12 mouse cellular contexts compared by ENCODE assay signal in genomic region chr12:89179970-89180666, GRCm38 (mm10).
A peak's percentile ranks its signal among the peaks of the same experiment; 100 is the strongest.
DNase-seq lines count a peak whose midpoint lies in the region; ATAC-seq and TF ChIP-seq lines count a peak whose summit lies in the region.
"Had no signal": no experiment of that assay in that cellular context is flagged by ENCODE, and none has a peak within 500 bp of the region (broad histone marks: within the 10 kb centered on the region; RNA-seq: fewer than 3 reads in every experiment).

No protein-coding gene starts in this region.

- 65% methylated on average over 13 of the region's 13 CpGs for whole genome bisulfite sequencing in forebrain, embryonic 13.5 days
- 56% methylated on average over 13 of the region's 13 CpGs for WGBS in forebrain, postnatal 0 days
- WGBS in hindbrain, embryonic 14.5 days: 26% methylated on average over 13 of the region's 13 CpGs
- WGBS in intestine, embryonic 16.5 days: 40% methylated on average over 13 of the region's 13 CpGs

- intact Hi-C loops in left cerebral cortex, postnatal 36 days (cut with DNase I): no loop called here
- intact Hi-C loops in gastrocnemius, postnatal 36 days (cut with DNase I): no loop called here

- TF ChIP-seq CTCF in forebrain, postnatal 0 days (IDR thresholded peaks at IDR 0.05; ENCODE audit: low read depth): no peak

- no peak for ATAC-seq in forebrain, embryonic 13.5 days
- no peak for ATAC-seq in forebrain, postnatal 0 days
- ATAC-seq in hindbrain, embryonic 14.5 days (ENCODE audit: low FRiP score): peak; percentile 49; the same call in 1 of the 2 replicates
- no peak for ATAC-seq in intestine, embryonic 16.5 days

- H3K27me3 ChIP-seq in forebrain, embryonic 13.5 days: no peaks in the 10 kb centered on the region
- no peaks in the 10 kb centered on the region for H3K27me3 ChIP-seq in forebrain, postnatal 0 days (ENCODE audit: insufficient read depth, low read length)
- H3K27me3 ChIP-seq in hindbrain, embryonic 14.5 days (ENCODE audit: control insufficient read depth, insufficient read depth, low read length): no peaks in the 10 kb centered on the region
- no peaks in the 10 kb centered on the region for H3K27me3 ChIP-seq in intestine, embryonic 16.5 days (replicated peaks; ENCODE audit: control insufficient read depth, insufficient read depth, low read length)

- H3K27ac ChIP-seq in forebrain, embryonic 13.5 days: peak overlapping the region; percentile 54
- H3K27ac ChIP-seq in forebrain, postnatal 0 days (ENCODE audit: low read depth, low read length): no peak overlapping the region
- H3K27ac ChIP-seq in hindbrain, embryonic 14.5 days: peak overlapping the region; percentile 65
- H3K27ac ChIP-seq in intestine, embryonic 16.5 days (ENCODE audit: low read length): no peak overlapping the region
- H3K27ac ChIP-seq: left cerebral cortex, adult 2 months had no signal

- peaks cover 20% of the 10 kb centered on the region for H3K4me1 ChIP-seq in forebrain, embryonic 13.5 days
- no peaks in the 10 kb centered on the region; the same call in 1 of the 2 replicates for H3K4me1 ChIP-seq in forebrain, postnatal 0 days (ENCODE audit: insufficient read depth)
- H3K4me1 ChIP-seq in hindbrain, embryonic 14.5 days (replicated peaks; ENCODE audit: control insufficient read depth, insufficient read depth, low read length): peaks cover 16% of the 10 kb centered on the region; the same call in 1 of the 2 replicates
- H3K4me1 ChIP-seq in intestine, embryonic 16.5 days (ENCODE audit: control insufficient read depth, insufficient read depth, low read length): 0 out of 2 replicates have a peak, but pooled peaks cover 3% of the 10 kb centered on the region

- no peak overlapping the region for H3K4me2 ChIP-seq in forebrain, embryonic 13.5 days
- H3K4me2 ChIP-seq in forebrain, postnatal 0 days (ENCODE audit: low read depth): no peak overlapping the region
- no peak overlapping the region for H3K4me2 ChIP-seq in hindbrain, embryonic 14.5 days (replicated peaks)
- H3K4me2 ChIP-seq in intestine, embryonic 16.5 days (ENCODE audit: low read depth, low read length): no peak overlapping the region
- H3K4me2 ChIP-seq: liver, embryonic 11.5 days had no signal

- DNase-seq in forebrain, postnatal 0 days: no peak
- DNase-seq in brain, adult 2 months (ENCODE audit: low read depth, low spot score): peak; percentile 39
- DNase-seq in hindbrain, embryonic 14.5 days (ENCODE audit: low spot score): peak; percentile 51
- DNase-seq in lung, postnatal 25 days (ENCODE audit: low spot score): peak; percentile 12
- DNase-seq in left cerebral cortex, postnatal 36 days (ENCODE audit: low spot score in 2 of 2): no peak
- DNase-seq in gastrocnemius, postnatal 36 days: no peak
- DNase-seq: cerebellum, postnatal 36 days had no signal

- no peak overlapping the region for H3K4me3 ChIP-seq in forebrain, embryonic 13.5 days
- no peak overlapping the region for H3K4me3 ChIP-seq in forebrain, postnatal 0 days (ENCODE audit: low read depth, low read length)
- H3K4me3 ChIP-seq in hindbrain, embryonic 14.5 days (replicated peaks; ENCODE audit: low read length): no peak overlapping the region
- H3K4me3 ChIP-seq in intestine, embryonic 16.5 days (ENCODE audit: low read length): no peak overlapping the region
- H3K4me3 ChIP-seq: erythroblast, embryonic 14.5 days; left cerebral cortex, adult 2 months had no signal

- no peak overlapping the region for H3K9ac ChIP-seq in forebrain, embryonic 13.5 days
- no peak overlapping the region for H3K9ac ChIP-seq in forebrain, postnatal 0 days
- no peak overlapping the region for H3K9ac ChIP-seq in hindbrain, embryonic 14.5 days
- no peak overlapping the region for H3K9ac ChIP-seq in intestine, embryonic 16.5 days (ENCODE audit: low read depth, low read length)

- H3K9me3 ChIP-seq in forebrain, embryonic 13.5 days (replicated peaks): no peaks in the 10 kb centered on the region
- no peaks in the 10 kb centered on the region for H3K9me3 ChIP-seq in forebrain, postnatal 0 days (ENCODE audit: low read length)
- no peaks in the 10 kb centered on the region for H3K9me3 ChIP-seq in hindbrain, embryonic 14.5 days (ENCODE audit: control insufficient read depth, low read length)
- no peaks in the 10 kb centered on the region for H3K9me3 ChIP-seq in intestine, embryonic 16.5 days (ENCODE audit: control insufficient read depth, low read length)

- no peaks in the 10 kb centered on the region for H3K36me3 ChIP-seq in forebrain, embryonic 13.5 days (ENCODE audit: poor library complexity, severe bottlenecking)
- no peaks in the 10 kb centered on the region for H3K36me3 ChIP-seq in forebrain, postnatal 0 days (ENCODE audit: insufficient read depth)
- no peaks in the 10 kb centered on the region for H3K36me3 ChIP-seq in hindbrain, embryonic 14.5 days (replicated peaks; ENCODE audit: control insufficient read depth, insufficient read depth)
- no peaks in the 10 kb centered on the region for H3K36me3 ChIP-seq in intestine, embryonic 16.5 days (ENCODE audit: control insufficient read depth, insufficient read depth, low read length)

Comparison
In these comparisons a context has a peak if more than half of its experiments do, and no peak if none do; other contexts are left out.
1. H3K27ac ChIP-seq: peak in forebrain, embryonic 13.5 days (single experiment) and hindbrain, embryonic 14.5 days (single experiment); none in forebrain, postnatal 0 days (single experiment) and intestine, embryonic 16.5 days (single experiment).
2. DNase-seq: peak in brain, adult 2 months (single experiment), hindbrain, embryonic 14.5 days (single experiment) and lung, postnatal 25 days (single experiment); none in forebrain, postnatal 0 days (single experiment), left cerebral cortex, postnatal 36 days (0 of 2) and gastrocnemius, postnatal 36 days (0 of 2).